Mouse (Mus musculus): ENCODE measurements around the gene Cog5. TPM values are rescaled to one million over a fixed set of nuclear protein-coding genes. Genes with fewer than 3 reads are reported as not detected.

Cog5 gene
- polyA plus RNA-seq, 1 experiment from 2014 or later, result 26.1 TPM

GRCm38 (mm10) chr12:31986463-31986862, 331.8 kb downstream of the Cog5 start:
- 85% methylated on average over 2 of the region's 2 CpGs for WGBS
- Histone ChIP-seq H3K27ac (no peak overlapping the region), H3K36me3 (no peaks in the 10 kb centered on the region), H3K4me3 (no peak overlapping the region), H3K27me3 (ENCODE audit: insufficient read depth, poor library complexity, severe bottlenecking) (no peaks in the 10 kb centered on the region), H3K9me3 (no peaks in the 10 kb centered on the region), H3K4me1 (peaks cover 12% of the 10 kb centered on the region)
- no peak for DNase-seq (ENCODE audit: low spot score)

Other genes with a start within 250 kb of the Cog5 start
- 10.6 and 12.6 TPM in 2 replicates for gene Cbll1, start 155.3 kb upstream of the Cog5 start, polyA plus RNA-seq (2016; fragmentation: Nextera tagmentation; extraction: Ambion mirVana)
- gene Slc26a4, start 94.9 kb upstream of the Cog5 start, polyA plus RNA-seq (2016; fragmentation: Nextera tagmentation; extraction: Ambion mirVana), result 0.05 and 0.18 TPM in 2 replicates
- 36.5 and 45.3 TPM in 2 replicates for gene Bcap29, start 20.2 kb upstream of the Cog5 start, polyA plus RNA-seq (2016; fragmentation: Nextera tagmentation; extraction: Ambion mirVana)
- gene Dus4l, start within 50 bp of the Cog5 start, polyA plus RNA-seq (2016; fragmentation: Nextera tagmentation; extraction: Ambion mirVana), result 7.4 and 11.4 TPM in 2 replicates
- gene Gpr22, start 59.1 kb downstream of the Cog5 start, polyA plus RNA-seq (2016; fragmentation: Nextera tagmentation; extraction: Ambion mirVana), result 4.9 and 15.2 TPM in 2 replicates